Mouse (Mus musculus) stomach, embryonic 16.5 days (tissue): Measurements from ENCODE around the gene Bptf. TPM values are rescaled to one million over a fixed set of nuclear protein-coding genes. Genes with fewer than 3 reads are reported as not detected.

Experiments
- ATAC-seq: fragments of 200-750 bp; cut with Nextera tagmentation; 2 replicates; pipeline ENCODE4 v1.8.0; 2017; ENCODE audit warnings: moderate number of reproducible peaks, moderate TSS enrichment; ENCODE audit not compliant: insufficient read depth, low FRiP score
- H3K27ac ChIP-seq: fragments of 300-500 bp; sonication (generic); 2 replicates; pipeline ENCODE4 v1.5.1; 2014; ENCODE audit warnings: low read length
- H3K27me3 ChIP-seq: fragments of 300-500 bp; sonication (generic); 2 replicates; pipeline ENCODE4 v1.6.1; 2014; ENCODE audit warnings: low read length, control low read depth, mixed read lengths; ENCODE audit not compliant: control insufficient read depth, insufficient read depth
- H3K36me3 ChIP-seq: fragments of 300-500 bp; sonication (generic); 2 replicates; pipeline ENCODE4 v1.6.1; 2014; ENCODE audit warnings: low read length; ENCODE audit not compliant: control insufficient read depth, insufficient read depth
- H3K4me1 ChIP-seq: fragments of 300-500 bp; sonication (generic); 2 replicates; pipeline ENCODE4 v1.6.1; 2014; ENCODE audit warnings: low read length, control low read depth, mixed read lengths; ENCODE audit not compliant: control insufficient read depth, insufficient read depth
- H3K4me2 ChIP-seq: fragments of 300-500 bp; sonication (generic); 2 replicates; pipeline ENCODE4 v1.6.1; 2014; ENCODE audit warnings: low read depth, low read length, mixed read lengths
- H3K4me3 ChIP-seq: fragments of 300-500 bp; sonication (generic); replicated peaks from 2 replicates; pipeline ENCODE4 v1.5.1; 2014; ENCODE audit warnings: mild to moderate bottlenecking, low read length
- H3K9ac ChIP-seq: fragments of 300-500 bp; sonication (generic); 2 replicates; pipeline ENCODE4 v1.6.1; 2014; ENCODE audit warnings: low read length
- H3K9me3 ChIP-seq: fragments of 300-500 bp; sonication (generic); replicated peaks from 2 replicates; pipeline ENCODE4 v1.6.1; 2016; ENCODE audit warnings: low read length, control low read depth; ENCODE audit not compliant: control insufficient read depth
- WGBS: fragments of 180-500 bp; shearing (Covaris S2); extraction: QIAGEN DNeasy Blood & Tissue Kit; methylation state at CpG from one replicate; pipeline ENCODE4 v1.1.7; 2014; 5-methylcytosine and 5-hydroxymethylcytosine counted together
- polyA plus RNA-seq: library from polyadenylated mRNA; unstranded; fragments of >200 nt; fragmentation: Nextera tagmentation; extraction: Ambion mirVana; gene quantifications from 2 replicates; pipeline ENCODE4 v1.2.1, GENCODE M21; 2015

Gene Bptf
- polyA plus RNA-seq, 1 experiment from 2014 or later: 27.4 TPM

DNA sequence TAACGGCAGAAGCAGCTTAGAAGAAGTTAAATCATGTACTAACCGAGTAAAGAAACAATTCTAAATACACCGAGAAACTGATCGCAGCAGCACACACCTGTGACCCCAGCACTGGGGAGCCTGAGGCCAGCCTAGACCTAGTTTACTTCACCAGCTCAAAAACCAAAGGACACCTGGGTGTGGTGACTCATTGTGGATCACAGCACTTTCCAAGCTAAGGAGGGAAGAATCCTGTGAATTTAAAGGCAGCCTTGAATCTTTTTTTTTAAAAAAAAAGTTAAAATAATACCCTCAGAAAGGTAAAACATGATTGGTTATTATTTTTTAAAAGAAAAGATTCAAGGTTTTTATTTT is 24.2 kb downstream of the Bptf start:
- H3K4me2 ChIP-seq: no peak overlapping the region
- H3K27ac ChIP-seq: no peak overlapping the region
- H3K9me3 ChIP-seq: no peaks in the 10 kb centered on the region
- peaks cover 14% of the 10 kb centered on the region for H3K4me1 ChIP-seq
- ATAC-seq: no peak
- H3K27me3 ChIP-seq: no peaks in the 10 kb centered on the region
- peaks cover 15% of the 10 kb centered on the region; the same call in 1 of the 2 replicates for H3K36me3 ChIP-seq
- H3K9ac ChIP-seq: no peak overlapping the region
- WGBS: 66% methylated on average over 4 of the region's 4 CpGs
- H3K4me3 ChIP-seq: no peak overlapping the region

DNA sequence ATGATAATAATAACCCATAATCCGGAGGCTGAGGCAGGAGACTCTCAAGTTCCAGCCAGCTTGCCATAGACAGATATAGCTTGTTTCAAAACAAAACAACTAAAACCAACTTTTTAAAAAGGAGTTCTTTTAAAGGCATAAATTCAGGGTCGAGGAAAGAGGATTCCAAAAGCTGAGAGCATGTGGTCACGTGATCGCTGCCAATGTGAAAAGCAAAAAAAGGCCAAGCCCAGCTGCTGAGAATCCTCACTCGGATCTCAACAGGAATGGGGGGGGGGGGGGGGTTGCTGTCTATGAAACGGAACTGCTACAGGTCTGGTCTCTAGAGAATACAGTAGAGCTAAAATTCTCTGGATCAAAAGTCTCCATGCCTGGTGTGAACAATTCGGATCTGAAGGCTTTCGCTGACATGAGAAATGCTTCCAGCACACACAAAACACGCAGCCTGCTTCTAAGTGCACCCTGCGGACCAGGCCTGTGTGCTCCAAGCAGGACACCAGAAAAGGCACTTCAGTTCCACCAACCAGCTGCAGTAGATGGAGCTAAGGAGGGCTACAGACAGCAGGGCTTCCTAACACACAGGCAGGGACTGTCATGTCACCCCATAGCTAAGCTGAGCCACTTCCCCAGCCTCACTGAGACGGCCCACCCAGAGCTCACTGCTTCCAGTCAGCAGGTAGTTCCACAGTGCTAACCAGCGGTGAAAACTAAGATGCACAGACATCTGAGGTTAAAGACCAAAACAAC is 24.8 kb downstream of the Bptf start:
- Histone ChIP-seq H3K4me2 (no peak overlapping the region), H3K27me3 (no peaks in the 10 kb centered on the region), H3K9ac (no peak overlapping the region), H3K9me3 (no peaks in the 10 kb centered on the region), H3K4me1 (peaks cover 16% of the 10 kb centered on the region), H3K27ac (no peak overlapping the region), H3K4me3 (no peak overlapping the region), H3K36me3 (peaks cover 15% of the 10 kb centered on the region; the same call in 1 of the 2 replicates)
- WGBS: 73% methylated on average over 12 of the region's 12 CpGs
- ATAC-seq: no peak

DNA sequence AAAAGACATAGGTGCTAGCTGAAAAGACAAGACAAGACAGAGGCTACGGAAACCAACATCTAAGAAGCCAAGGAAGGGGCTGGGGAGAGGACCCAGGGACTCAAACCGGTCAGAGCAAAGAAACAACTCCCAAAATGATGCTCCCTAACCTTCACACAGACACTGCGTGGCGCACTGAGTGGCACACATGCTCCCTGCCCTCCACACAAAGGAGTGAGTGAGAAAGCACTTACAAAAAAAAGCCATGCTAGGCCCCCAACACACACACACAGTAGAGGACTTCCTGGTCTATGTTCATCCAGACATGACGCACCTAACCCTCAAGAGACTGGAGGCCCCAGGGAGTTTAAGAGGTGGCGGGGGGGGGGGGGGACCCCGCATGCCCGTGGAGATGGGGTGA is 25.5 kb downstream of the Bptf start:
- Histone ChIP-seq H3K9me3 (no peaks in the 10 kb centered on the region), H3K27ac (no peak overlapping the region)

DNA sequence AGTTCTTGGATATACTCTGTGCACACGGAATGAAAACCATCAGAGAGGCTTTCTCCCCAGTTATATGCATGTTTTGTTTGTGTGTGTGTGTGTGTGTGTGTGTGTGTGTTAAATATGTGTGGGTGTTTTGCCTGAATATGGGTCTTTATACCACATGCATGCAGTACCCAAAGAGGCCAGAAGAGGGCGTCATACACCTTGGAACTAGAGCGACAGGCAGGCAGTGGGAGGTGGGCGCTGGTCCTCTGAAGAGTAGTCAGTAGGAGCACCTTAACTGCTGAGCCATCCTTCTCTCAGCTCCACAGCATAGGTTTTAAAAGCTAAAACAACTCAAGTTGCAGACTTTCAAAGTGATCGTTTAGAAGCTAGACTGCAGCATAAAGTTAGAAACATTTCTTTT is 26.7 kb downstream of the Bptf start:
- WGBS: 58% methylated on average over 5 of the region's 5 CpGs
- ATAC-seq: no peak

More for the DNA sequence above, 25.5 kb downstream of the Bptf start:
- H3K4me2 ChIP-seq: no peak overlapping the region
- H3K36me3 ChIP-seq: peaks cover 15% of the 10 kb centered on the region; the same call in 1 of the 2 replicates
- WGBS: 88% methylated on average over 8 of the region's 8 CpGs
- no peak overlapping the region for H3K4me3 ChIP-seq
- ATAC-seq: no peak
- H3K9ac ChIP-seq: no peak overlapping the region
- peaks cover 19% of the 10 kb centered on the region for H3K4me1 ChIP-seq
- no peaks in the 10 kb centered on the region for H3K27me3 ChIP-seq

DNA sequence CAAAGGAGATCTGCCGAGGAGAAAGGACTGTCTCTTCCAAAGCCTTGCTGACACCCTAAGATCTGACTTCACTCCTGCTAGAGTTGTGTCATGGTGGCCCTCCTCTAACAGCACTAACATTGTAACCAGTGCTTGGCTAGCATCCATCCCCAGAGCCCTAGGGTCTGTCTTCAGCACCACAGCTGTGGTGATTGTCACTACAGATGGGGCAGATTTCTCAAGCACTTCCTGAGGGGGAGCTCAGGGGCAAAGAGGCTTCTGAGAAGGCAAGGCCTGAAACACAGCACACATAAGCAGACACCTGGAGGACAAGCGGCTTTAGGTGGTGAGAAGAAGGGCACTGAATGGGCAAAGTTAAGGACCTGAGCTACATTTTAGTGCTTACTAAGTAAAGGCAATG is 28.2 kb downstream of the Bptf start:
- no peak overlapping the region for H3K4me3 ChIP-seq
- no peak for ATAC-seq
- peaks cover 19% of the 10 kb centered on the region for H3K4me1 ChIP-seq
- no peaks in the 10 kb centered on the region for H3K9me3 ChIP-seq
- peak overlapping the region; percentile 61 for H3K27ac ChIP-seq
- no peaks in the 10 kb centered on the region for H3K27me3 ChIP-seq
- no peak overlapping the region; the same call in 1 of the 2 replicates for H3K9ac ChIP-seq
- H3K4me2 ChIP-seq: no peak overlapping the region
- H3K36me3 ChIP-seq: 0 out of 2 replicates have a peak, but pooled peaks cover 2% of the 10 kb centered on the region
- WGBS: 79% methylated on average over 2 of the region's 2 CpGs

More for the DNA sequence above, 26.7 kb downstream of the Bptf start:
- Histone ChIP-seq H3K27me3 (no peaks in the 10 kb centered on the region), H3K36me3 (0 out of 2 replicates have a peak, but pooled peaks cover 4% of the 10 kb centered on the region), H3K4me3 (no peak overlapping the region), H3K27ac (no peak overlapping the region), H3K4me2 (no peak overlapping the region), H3K9me3 (no peaks in the 10 kb centered on the region), H3K4me1 (peaks cover 19% of the 10 kb centered on the region), H3K9ac (no peak overlapping the region)

DNA sequence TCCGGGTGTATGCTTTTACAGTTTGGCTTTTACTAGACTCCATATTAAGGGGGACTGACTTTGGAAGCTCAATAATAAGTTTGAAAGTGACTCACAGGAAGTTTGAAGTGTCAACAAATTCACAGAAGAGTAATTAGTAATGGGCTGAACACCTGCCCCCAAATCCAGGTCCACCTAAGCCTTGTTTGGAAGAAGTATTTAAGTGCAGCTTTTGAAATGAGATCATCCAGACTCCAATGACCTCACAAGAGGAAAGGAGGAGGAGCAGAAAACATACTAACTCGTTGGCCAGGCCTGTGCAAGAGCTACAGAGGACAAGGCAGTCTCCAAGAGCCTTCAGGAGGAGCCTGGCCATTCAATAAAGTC is 28.7 kb downstream of the Bptf start:
- Histone ChIP-seq H3K4me3 (no peak overlapping the region), H3K36me3 (0 out of 2 replicates have a peak, but pooled peaks cover 7% of the 10 kb centered on the region), H3K9ac (peak overlapping the region; percentile 16; the same call in 1 of the 2 replicates), H3K27me3 (no peaks in the 10 kb centered on the region), H3K4me2 (no peak overlapping the region), H3K4me1 (peaks cover 19% of the 10 kb centered on the region), H3K9me3 (no peaks in the 10 kb centered on the region), H3K27ac (peak overlapping the region; percentile 61)
- 35% methylated on average over 2 of the region's 2 CpGs for whole genome bisulfite sequencing
- ATAC-seq: peak; percentile 53; the same call in 1 of the 2 replicates

DNA sequence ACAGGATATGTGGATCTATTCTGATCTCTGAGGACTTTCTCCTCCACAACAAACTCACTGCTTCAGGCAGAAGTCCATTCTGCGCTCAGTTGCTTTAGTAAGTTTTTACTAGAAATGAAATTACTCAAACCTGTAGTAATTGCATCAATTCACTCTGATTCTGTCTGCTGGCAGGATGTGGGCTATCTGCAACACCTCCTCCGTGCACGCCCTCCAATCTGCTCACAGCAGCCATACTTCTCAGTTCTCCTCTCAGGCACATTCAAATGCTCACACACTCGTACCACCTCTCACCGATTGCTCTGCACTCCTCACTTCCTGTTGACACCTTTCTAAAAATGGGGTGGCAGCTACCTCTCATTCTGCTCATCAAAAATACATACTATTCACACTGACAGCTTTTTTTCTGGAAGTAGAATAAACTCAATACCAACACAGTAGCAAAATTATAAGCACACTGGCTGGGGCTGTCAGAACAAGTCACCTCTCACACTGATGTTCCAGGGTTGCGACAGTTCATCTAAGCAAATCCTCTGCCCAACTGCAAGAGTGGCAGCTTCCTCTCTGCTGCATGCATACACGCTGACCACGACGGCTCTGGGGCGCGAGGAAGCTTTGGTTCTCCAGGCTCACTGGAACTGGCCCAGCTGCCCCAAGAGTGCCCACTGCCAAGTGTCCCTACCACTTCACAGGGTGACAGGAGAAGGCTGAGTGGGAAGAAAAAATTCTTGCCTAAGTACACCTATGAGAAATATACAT is 29.3 kb downstream of the Bptf start:
- Histone ChIP-seq H3K9ac (no peak overlapping the region), H3K4me2 (no peak overlapping the region), H3K27ac (peak overlapping the region; percentile 58), H3K9me3 (no peaks in the 10 kb centered on the region), H3K4me3 (no peak overlapping the region), H3K4me1 (peaks cover 19% of the 10 kb centered on the region), H3K36me3 (0 out of 2 replicates have a peak, but pooled peaks cover 7% of the 10 kb centered on the region), H3K27me3 (no peaks in the 10 kb centered on the region)
- WGBS: 69% methylated on average over 11 of the region's 11 CpGs
- no peak for ATAC-seq

DNA sequence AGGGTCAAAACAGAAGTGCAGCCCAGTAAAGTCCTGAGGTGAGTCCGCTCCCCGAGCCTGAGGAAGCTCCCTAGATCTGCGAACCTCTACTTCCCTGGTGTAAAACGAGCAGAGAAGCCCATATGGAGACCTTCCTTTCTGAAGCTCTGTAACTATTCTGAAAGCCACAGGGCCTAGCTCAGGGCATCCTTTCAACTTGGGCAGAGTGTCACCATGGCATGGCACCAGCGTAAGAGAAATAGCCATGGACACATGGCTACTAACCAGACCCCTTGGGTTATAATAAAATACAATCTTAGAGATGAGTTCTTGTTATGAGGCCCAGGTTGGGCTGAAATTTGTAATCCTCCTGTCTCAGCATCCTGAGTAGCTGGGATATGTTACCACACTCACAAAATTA is 35.0 kb downstream of the Bptf start:
- no peak for ATAC-seq
- peaks cover 3% of the 10 kb centered on the region; the same call in 1 of the 2 replicates for H3K4me1 ChIP-seq
- H3K27ac ChIP-seq: no peak overlapping the region
- H3K4me2 ChIP-seq: no peak overlapping the region
- peaks cover 20% of the 10 kb centered on the region for H3K36me3 ChIP-seq
- no peaks in the 10 kb centered on the region for H3K9me3 ChIP-seq
- no peak overlapping the region for H3K9ac ChIP-seq
- H3K27me3 ChIP-seq: no peaks in the 10 kb centered on the region
- H3K4me3 ChIP-seq: no peak overlapping the region
- 91% methylated on average over 5 of the region's 5 CpGs for WGBS

DNA sequence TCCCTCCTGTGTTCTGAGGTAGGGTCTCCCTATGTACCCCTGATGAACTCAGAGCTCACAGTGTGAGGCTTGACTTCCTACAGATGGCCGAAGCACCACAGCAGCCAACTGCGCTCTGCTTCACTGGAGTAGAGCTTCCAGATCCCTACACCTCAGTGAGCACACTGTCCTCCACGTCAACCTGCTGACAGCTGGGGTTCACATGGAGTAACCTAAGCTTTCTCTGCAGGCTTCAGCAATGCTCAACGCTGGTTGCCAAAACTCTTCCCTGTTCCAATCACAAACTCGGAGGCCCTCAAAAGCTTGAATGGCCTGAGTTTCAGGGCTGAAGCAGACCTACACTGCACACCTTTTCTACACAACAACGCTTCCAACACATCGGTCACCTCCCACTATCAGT is 38.1 kb downstream of the Bptf start:
- peaks cover 23% of the 10 kb centered on the region for H3K36me3 ChIP-seq

More for the DNA sequence above, 38.1 kb downstream of the Bptf start:
- 90% methylated on average over 7 of the region's 7 CpGs for WGBS
- no peak for ATAC-seq
- H3K4me2 ChIP-seq: no peak overlapping the region
- no peaks in the 10 kb centered on the region for H3K4me1 ChIP-seq
- no peaks in the 10 kb centered on the region for H3K27me3 ChIP-seq
- H3K9ac ChIP-seq: no peak overlapping the region
- no peaks in the 10 kb centered on the region for H3K9me3 ChIP-seq
- H3K4me3 ChIP-seq: no peak overlapping the region
- H3K27ac ChIP-seq: no peak overlapping the region
